Mouse (Mus musculus): ENCODE measurements around the gene Ldlrad3.

Gene Ldlrad3

GRCm38 (mm10) chr2:101950716-101951520 lies 235.3 kb downstream of the Ldlrad3 start:
- DNase-seq = no peak

- DNase-seq = no peak
Measured at GRCm38 (mm10) chr2:101935006-101935405, 251.2 kb downstream of the Ldlrad3 start.

DNA sequence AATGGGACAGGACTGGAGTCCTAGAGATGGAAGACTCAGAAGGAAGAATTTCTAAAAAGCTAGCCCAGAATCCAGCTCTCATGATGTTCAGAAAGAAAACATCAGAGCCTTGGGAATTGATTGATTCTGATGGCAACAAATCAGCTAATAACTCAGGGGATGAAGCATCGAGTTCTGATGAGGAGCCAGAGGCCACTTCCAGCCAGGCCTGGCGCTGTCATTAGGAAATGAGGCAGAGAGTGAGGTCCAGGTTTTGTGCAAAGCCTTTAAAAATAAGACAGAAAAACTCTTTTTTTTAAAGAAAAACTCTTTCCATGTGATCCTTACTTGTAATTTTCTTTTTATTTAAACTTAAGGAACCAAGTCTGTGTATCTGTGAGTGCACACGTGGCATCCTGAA lies 252.9 kb downstream of the Ldlrad3 start:
- DNase-seq = no peak

DNA sequence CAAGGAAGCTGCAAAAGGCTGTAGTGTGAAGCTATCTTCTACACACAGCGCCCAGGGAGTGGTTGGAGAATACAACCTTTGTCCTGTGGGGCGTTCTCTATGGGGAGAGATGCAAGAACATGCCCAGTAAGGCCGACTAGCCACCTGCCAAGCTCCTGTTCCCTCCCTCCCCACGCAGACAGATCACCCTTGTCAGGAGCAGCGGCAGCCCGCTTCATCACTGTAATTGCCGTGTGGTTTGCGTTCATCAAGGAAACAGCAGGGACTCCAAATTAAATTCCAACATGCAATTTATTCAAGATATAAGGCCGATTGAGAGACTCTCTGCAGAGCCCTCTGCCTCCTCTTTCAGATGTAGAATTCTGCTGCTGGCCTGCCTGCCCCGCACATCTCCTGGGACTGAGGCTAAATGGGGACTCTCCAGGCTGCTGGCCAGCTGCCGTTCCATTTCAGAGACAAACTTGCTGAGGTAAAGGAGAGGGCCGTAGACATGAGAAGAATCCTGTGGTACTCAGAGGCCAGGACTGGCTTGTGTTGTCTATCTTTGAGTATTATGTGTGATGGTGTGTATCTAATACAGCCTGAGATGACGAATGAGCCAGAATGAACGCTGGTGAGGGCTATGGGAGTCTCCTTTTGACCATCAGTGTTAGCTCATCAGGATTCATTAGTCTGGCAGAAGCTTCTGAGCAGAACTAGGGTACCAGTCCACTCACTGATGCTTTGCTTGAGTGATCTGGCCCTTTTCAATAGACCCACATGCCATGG lies 253.8 kb downstream of the Ldlrad3 start:
- DNase-seq = peak; percentile 65

GRCm38 (mm10) chr2:101925591-101926188 lies 260.5 kb downstream of the Ldlrad3 start:
- DNase-seq = no peak

DNA sequence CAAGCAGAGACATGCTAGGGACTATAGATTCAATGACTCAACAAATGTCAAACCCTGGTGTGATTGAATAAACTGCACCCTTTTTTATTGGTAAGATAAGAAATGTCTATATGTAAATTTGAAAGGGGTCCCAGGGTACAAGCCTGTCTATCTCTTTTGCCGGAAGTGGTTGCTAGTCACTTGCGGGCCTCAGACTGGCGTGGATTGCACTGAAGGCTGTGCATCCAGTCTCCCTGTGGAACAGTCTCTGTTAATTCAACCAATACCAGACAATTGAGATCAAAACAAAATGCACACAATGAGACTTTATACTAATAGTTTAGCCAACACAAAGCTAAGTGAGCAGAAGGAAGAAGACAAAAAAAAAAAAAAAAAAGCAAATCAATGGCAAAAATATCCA lies 261.0 kb downstream of the Ldlrad3 start:
- no peak for DNase-seq

GRCm38 (mm10) chr2:101923181-101923580 lies 263.0 kb downstream of the Ldlrad3 start:
- DNase-seq = no peak

GRCm38 (mm10) chr2:101922302-101922701 lies 263.9 kb downstream of the Ldlrad3 start:
- no peak for DNase-seq

DNA sequence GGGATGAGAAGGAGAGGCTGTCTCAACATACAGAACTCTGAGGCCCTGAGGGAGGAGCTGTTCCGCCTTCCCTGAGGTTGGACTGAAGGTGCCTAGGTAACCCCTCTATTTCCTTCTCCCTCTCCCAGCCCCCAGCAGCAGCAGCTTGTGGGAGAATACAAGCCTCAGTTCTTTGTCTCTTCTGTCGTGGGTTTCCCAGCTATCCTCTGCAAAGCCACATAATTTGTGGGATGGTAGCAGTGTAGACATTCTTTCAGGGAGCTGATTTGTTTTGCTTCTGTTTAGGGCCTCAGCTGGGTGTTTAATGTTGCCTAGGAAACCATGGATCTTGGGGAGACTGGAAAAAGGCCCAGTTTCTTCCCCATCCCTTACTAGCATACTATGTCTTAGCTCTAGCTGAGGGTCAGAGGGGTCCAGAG lies 266.0 kb downstream of the Ldlrad3 start:
- no peak for DNase-seq

DNA sequence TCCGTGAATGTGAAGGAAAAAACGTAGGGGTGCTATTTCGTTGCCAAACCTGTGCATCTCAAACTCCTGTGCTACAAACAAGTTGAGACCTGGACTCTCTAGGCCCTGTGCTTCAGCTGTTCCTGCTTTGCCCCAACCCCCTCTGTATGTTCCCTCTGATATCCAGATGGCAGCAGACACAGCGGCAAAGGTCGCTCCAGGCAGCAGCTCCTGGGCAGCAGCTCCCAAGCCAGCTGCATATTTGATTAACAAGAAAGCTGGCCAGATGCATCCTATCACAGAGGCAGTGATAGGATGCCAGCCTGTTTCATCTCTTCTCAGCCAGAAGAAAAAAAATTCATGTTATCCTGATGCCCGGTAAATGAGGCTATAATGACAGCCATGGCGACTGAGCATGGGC lies 267.7 kb downstream of the Ldlrad3 start:
- no peak for DNase-seq

DNA sequence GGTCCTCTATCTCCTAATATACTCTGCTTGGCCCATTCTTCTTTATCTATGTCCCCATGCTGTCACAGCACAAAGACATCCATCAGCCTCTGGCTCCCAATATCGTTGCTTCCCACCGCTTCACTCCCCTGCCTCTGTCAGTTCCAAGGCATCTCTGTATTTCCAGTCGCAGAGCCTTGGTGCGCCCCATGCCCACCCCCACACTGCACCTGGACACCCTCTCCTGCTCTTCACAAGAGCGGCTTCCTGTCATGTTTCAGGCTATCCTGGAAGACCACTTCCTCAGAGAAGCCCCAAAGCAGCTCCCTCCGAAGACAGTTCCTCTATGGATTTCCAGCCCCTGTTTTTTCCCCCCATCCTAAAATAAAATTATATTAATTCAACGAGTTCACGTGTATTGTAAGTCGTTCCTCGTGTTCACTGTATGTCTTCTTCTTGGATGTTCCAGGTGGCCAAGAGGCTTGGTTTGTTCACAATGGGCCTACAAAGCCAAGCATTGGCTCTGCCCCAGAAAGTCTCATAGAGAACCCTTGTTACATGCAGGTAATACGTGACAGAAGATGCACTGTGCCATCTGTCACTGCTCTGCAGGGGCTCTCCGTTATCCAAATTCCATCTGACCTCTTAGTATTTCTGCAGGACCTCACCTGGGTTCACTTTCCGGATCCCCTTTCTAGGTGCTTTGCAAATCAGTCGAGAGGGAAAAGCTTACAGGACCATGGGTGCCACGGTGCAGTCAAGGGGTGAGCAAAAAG lies 276.7 kb downstream of the Ldlrad3 start:
- peak; percentile 94 for DNase-seq

- DNase-seq = peak; percentile 59
Measured at GRCm38 (mm10) chr2:101908773-101909172, 277.4 kb downstream of the Ldlrad3 start.

- peak; percentile 98 for DNase-seq
Measured at GRCm38 (mm10) chr2:101907386-101908022, 278.7 kb downstream of the Ldlrad3 start.

DNA sequence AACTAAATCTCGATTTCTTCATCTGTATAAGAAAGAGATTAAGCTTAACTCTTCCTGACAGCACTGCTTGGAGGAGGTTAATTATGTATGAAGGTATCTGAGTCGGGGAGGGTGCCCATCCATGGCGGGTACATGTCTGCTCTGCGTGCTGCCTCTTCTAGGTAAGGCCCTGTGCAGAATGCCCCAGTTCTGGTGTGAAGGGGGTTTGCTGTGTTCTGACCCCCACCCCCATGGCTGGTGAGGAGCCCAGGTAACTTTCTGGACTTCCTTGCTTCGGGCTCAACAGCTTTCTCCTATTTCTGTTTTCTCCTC lies 279.9 kb downstream of the Ldlrad3 start:
- peak; percentile 68 for DNase-seq

DNA sequence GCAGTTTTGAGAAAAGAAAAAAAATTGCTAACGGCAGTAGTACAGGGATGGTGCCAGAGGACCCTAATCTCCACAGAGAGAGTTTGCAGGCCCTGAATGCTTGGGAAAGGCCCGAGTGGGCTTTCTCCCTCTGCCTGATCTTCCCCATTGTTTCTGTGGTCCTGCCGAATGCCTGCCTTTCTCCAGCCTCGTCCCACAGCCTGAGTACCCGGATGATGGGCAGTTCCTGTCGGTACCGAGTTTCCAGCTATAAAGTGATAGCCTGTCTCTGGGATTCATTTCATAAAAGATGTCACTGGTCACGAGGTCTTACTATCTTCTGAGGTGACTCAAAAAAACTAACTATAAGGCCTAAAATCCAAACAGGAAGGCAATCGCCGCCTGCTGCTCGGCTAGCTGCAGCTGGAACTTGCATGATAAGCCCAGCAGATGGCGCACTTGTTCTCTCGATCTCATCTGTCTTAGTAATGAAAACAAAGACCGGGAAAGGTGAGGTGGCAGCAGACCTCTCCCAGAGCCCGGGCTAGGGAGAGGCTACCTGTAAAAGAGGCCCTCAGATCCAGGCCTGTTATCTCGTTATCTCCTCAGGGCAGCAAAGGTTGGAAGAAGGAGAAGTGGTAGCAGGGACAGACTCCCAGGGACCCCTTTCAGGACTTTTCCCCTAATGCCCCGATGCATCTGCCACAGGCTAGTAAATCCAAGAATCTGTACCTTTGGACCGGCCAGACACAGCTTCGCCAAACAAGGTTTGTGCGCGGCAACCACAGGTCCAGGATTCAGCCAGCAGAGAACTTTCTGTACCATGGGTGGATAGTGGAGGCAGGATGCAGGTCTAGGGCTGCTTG lies 280.4 kb downstream of the Ldlrad3 start:
- DNase-seq = peak; percentile 94

DNA sequence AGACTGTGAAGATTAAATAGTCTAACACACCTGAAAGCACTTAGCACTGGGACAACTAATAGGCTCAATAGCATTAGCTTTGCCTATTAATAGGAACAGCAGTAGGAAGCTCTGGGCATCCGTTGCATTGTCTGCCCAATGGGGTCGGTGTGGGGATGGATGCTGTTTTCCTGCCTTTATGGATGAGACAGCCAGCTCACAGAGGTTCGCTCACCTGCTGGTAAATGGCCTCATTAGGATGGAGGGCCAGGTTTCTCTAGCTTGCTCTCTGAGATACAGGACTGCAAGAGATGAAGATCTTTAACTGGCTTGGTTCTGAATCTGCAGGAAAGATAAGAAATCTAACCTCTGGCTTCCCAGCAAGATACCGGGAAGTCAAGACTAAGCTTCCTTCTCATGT lies 284.0 kb downstream of the Ldlrad3 start:
- peak; percentile 66 for DNase-seq

Data from cerebellum, adult 9-10 months (tissue).